Mouse (Mus musculus): Measurements from ENCODE around the gene Cdh8. TPM values are rescaled to one million over a fixed set of nuclear protein-coding genes. Genes with fewer than 3 reads are reported as not detected.

Cdh8 gene
- polyA plus RNA-seq (2014; fragmentation: Nextera tagmentation; extraction: Ambion mirVana), result 68.3 and 70.9 TPM in 2 replicates

DNA sequence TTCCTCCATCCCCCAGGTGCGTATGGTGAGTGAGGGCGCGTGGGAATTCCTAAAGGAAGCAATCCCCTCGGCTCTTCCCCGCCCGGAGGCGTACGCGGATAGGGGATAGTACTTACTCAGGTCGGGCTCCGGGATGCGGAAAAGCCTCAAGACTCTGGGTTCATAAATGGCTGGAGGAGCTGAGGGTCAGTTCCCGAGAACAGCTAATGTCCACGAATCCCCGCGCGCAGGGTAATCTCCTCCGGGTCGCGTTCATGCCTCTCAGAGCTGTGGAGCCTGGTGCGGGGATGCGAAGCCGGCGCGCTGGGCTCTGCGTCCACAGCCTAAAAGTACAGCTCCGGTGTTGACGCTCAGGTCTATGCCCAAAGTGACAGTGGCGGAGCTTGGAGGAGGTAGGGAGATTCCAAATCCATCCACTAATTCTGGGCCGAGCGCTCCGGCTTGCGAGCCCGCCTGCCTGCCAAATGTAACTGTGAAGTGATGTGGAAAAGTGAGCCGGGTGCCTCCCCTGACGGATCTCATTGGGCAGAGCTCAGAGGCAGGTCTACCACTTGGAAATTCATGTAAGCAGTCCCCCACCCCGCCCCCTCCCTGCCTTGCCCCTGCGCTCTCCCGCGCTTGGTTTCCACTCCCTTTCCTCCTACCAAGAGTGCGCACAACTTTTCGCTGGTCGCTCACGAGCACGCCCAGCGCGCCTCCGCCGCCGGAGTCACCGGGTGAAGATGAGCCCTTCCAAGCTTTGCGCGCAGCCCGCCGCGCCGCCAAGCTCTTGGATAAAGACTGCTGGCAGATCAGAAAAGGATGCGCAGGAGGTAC is at the start of gene Cdh8:
Gene Cdh8 (minus strand): TSS at position 506 of the 816 bp plus-strand sequence.
- Histone ChIP-seq H3K27ac (peak within 1 kb of the TSS; percentile 64), H3K36me3 (replicated peaks; ENCODE audit: control insufficient read depth, insufficient read depth) (no peaks in the 10 kb centered on the region), H3K4me1 (replicated peaks; ENCODE audit: control insufficient read depth, insufficient read depth, low read length) (peaks cover 3% of the 10 kb centered on the region; the same call in 1 of the 2 replicates), H3K27me3 (ENCODE audit: control insufficient read depth, insufficient read depth, low read length) (peaks cover 7% of the 10 kb centered on the region; the same call in 1 of the 2 replicates), H3K4me2 (replicated peaks) (peak within 1 kb of the TSS; percentile 75), H3K9me3 (ENCODE audit: control insufficient read depth, low read length) (no peaks in the 10 kb centered on the region), H3K4me3 (replicated peaks; ENCODE audit: low read length) (peak within 1 kb of the TSS; percentile 62), H3K9ac (peak within 1 kb of the TSS; percentile 73)
- DNase-seq (ENCODE audit: low spot score) (peak; percentile 79), ATAC-seq (ENCODE audit: low FRiP score) (peak; percentile 86)
- WGBS, result under 1% methylated on average over 58 of the region's 58 CpGs

GRCm38 (mm10) chr8:99446506-99446905 is 30.2 kb upstream of the Cdh8 start:
- no peak overlapping the region for H3K4me2 ChIP-seq (replicated peaks)
- ATAC-seq (ENCODE audit: low FRiP score) (no peak), DNase-seq (ENCODE audit: low spot score) (no peak)
- H3K4me3 ChIP-seq (replicated peaks; ENCODE audit: low read length), result no peak overlapping the region
- H3K27me3 ChIP-seq (ENCODE audit: control insufficient read depth, insufficient read depth, low read length), result no peaks in the 10 kb centered on the region
- H3K27ac ChIP-seq, result no peak overlapping the region
- H3K36me3 ChIP-seq (replicated peaks; ENCODE audit: control insufficient read depth, insufficient read depth), result no peaks in the 10 kb centered on the region
- H3K9me3 ChIP-seq (ENCODE audit: control insufficient read depth, low read length), result no peaks in the 10 kb centered on the region
- H3K4me1 ChIP-seq (replicated peaks; ENCODE audit: control insufficient read depth, insufficient read depth, low read length), result no peaks in the 10 kb centered on the region
- WGBS, result 88% methylated on average over 1 of the region's 1 CpGs
- H3K9ac ChIP-seq, result no peak overlapping the region

GRCm38 (mm10) chr8:99425901-99426300 is 9.6 kb upstream of the Cdh8 start:
- no peak for ATAC-seq (ENCODE audit: low FRiP score)
- DNase-seq (ENCODE audit: low spot score), result no peak
- no peak overlapping the region for H3K27ac ChIP-seq
- no peaks in the 10 kb centered on the region for H3K9me3 ChIP-seq (ENCODE audit: control insufficient read depth, low read length)
- H3K4me2 ChIP-seq (replicated peaks), result no peak overlapping the region
- no peaks in the 10 kb centered on the region for H3K4me1 ChIP-seq (replicated peaks; ENCODE audit: control insufficient read depth, insufficient read depth, low read length)
- H3K4me3 ChIP-seq (replicated peaks; ENCODE audit: low read length), result no peak overlapping the region
- H3K9ac ChIP-seq, result no peak overlapping the region
- no peaks in the 10 kb centered on the region for H3K36me3 ChIP-seq (replicated peaks; ENCODE audit: control insufficient read depth, insufficient read depth)
- no peaks in the 10 kb centered on the region for H3K27me3 ChIP-seq (ENCODE audit: control insufficient read depth, insufficient read depth, low read length)
- 88% methylated on average over 4 of the region's 4 CpGs for WGBS

DNA sequence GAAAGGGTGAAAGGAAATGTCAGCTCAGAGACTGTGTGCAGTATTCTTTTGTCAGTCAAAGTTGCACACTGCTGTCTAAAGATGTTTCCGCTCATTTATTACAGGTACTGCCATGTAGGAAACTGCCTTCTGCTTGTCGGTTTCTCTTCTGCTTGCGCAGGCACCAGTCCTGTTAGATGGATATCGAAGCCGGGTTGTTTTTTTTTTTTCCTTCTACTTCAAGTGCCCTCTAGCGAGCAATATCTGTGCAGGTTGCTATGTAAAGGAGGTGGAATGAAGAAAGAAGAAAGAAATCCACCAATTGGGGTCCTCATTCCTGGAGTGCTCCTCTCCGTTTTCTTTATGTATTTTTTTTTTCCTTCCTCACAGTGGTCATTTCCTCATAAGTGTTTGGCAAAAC is 5.2 kb upstream of the Cdh8 start:
- no peak for ATAC-seq (ENCODE audit: low FRiP score)
- Histone ChIP-seq H3K36me3 (replicated peaks; ENCODE audit: control insufficient read depth, insufficient read depth) (no peaks in the 10 kb centered on the region), H3K9me3 (ENCODE audit: control insufficient read depth, low read length) (no peaks in the 10 kb centered on the region), H3K9ac (no peak overlapping the region), H3K4me1 (replicated peaks; ENCODE audit: control insufficient read depth, insufficient read depth, low read length) (0 out of 2 replicates have a peak, but pooled peaks cover 3% of the 10 kb centered on the region), H3K4me2 (replicated peaks) (peak overlapping the region; percentile 31), H3K27me3 (ENCODE audit: control insufficient read depth, insufficient read depth, low read length) (peaks cover 3% of the 10 kb centered on the region; the same call in 1 of the 2 replicates), H3K4me3 (replicated peaks; ENCODE audit: low read length) (no peak overlapping the region), H3K27ac (no peak overlapping the region)
- DNase-seq (ENCODE audit: low spot score), result peak; percentile 71
- WGBS, result 16% methylated on average over 7 of the region's 7 CpGs

GRCm38 (mm10) chr8:99419726-99420125 is 3.5 kb upstream of the Cdh8 start:
- H3K4me2 ChIP-seq (replicated peaks), result no peak overlapping the region
- no peaks in the 10 kb centered on the region for H3K36me3 ChIP-seq (replicated peaks; ENCODE audit: control insufficient read depth, insufficient read depth)
- DNase-seq (ENCODE audit: low spot score), result no peak
- H3K4me1 ChIP-seq (replicated peaks; ENCODE audit: control insufficient read depth, insufficient read depth, low read length), result 0 out of 2 replicates have a peak, but pooled peaks cover 3% of the 10 kb centered on the region
- H3K27me3 ChIP-seq (ENCODE audit: control insufficient read depth, insufficient read depth, low read length), result peaks cover 3% of the 10 kb centered on the region; the same call in 1 of the 2 replicates
- no peak overlapping the region for H3K9ac ChIP-seq
- H3K9me3 ChIP-seq (ENCODE audit: control insufficient read depth, low read length), result no peaks in the 10 kb centered on the region
- WGBS, result 86% methylated on average over 4 of the region's 4 CpGs
- no peak for ATAC-seq (ENCODE audit: low FRiP score)
- no peak overlapping the region for H3K4me3 ChIP-seq (replicated peaks; ENCODE audit: low read length)
- no peak overlapping the region for H3K27ac ChIP-seq

- Histone ChIP-seq H3K27ac (peak overlapping the region; percentile 64; the same call in 1 of the 2 replicates), H3K9me3 (ENCODE audit: control insufficient read depth, low read length) (no peaks in the 10 kb centered on the region), H3K9ac (peak overlapping the region; percentile 73), H3K36me3 (replicated peaks; ENCODE audit: control insufficient read depth, insufficient read depth) (no peaks in the 10 kb centered on the region), H3K4me1 (replicated peaks; ENCODE audit: control insufficient read depth, insufficient read depth, low read length) (peaks cover 3% of the 10 kb centered on the region; the same call in 1 of the 2 replicates), H3K4me3 (replicated peaks; ENCODE audit: low read length) (peak overlapping the region; percentile 62), H3K4me2 (replicated peaks) (peak overlapping the region; percentile 75), H3K27me3 (ENCODE audit: control insufficient read depth, insufficient read depth, low read length) (peaks cover 7% of the 10 kb centered on the region; the same call in 1 of the 2 replicates)
- ATAC-seq (ENCODE audit: low FRiP score) (no peak), DNase-seq (ENCODE audit: low spot score) (no peak)
- 23% methylated on average over 7 of the region's 7 CpGs for WGBS
These were observed 1.2 kb upstream of the Cdh8 start for GRCm38 (mm10) chr8:99417456-99417855.

- Histone ChIP-seq H3K9ac (peak overlapping the region; percentile 73), H3K9me3 (ENCODE audit: control insufficient read depth, low read length) (no peaks in the 10 kb centered on the region), H3K27me3 (ENCODE audit: control insufficient read depth, insufficient read depth, low read length) (peaks cover 7% of the 10 kb centered on the region; the same call in 1 of the 2 replicates), H3K36me3 (replicated peaks; ENCODE audit: control insufficient read depth, insufficient read depth) (no peaks in the 10 kb centered on the region), H3K4me2 (replicated peaks) (peak overlapping the region; percentile 75), H3K4me3 (replicated peaks; ENCODE audit: low read length) (peak overlapping the region; percentile 62), H3K4me1 (replicated peaks; ENCODE audit: control insufficient read depth, insufficient read depth, low read length) (peaks cover 3% of the 10 kb centered on the region; the same call in 1 of the 2 replicates), H3K27ac (peak overlapping the region; percentile 64)
- WGBS, result 1% methylated on average over 48 of the region's 48 CpGs
- no peak for DNase-seq (ENCODE audit: low spot score)
- peak; percentile 63 for ATAC-seq (ENCODE audit: low FRiP score)
These were observed 950 bp downstream of the Cdh8 start for GRCm38 (mm10) chr8:99415076-99415965.

GRCm38 (mm10) chr8:99414483-99414921 is 1.8 kb downstream of the Cdh8 start:
- WGBS, result 4% methylated on average over 9 of the region's 9 CpGs
- DNase-seq (ENCODE audit: low spot score) (no peak), ATAC-seq (ENCODE audit: low FRiP score) (peak; percentile 25; the same call in 1 of the 2 replicates)
- Histone ChIP-seq H3K36me3 (replicated peaks; ENCODE audit: control insufficient read depth, insufficient read depth) (no peaks in the 10 kb centered on the region), H3K9me3 (ENCODE audit: control insufficient read depth, low read length) (no peaks in the 10 kb centered on the region), H3K27ac (peak overlapping the region; percentile 64), H3K27me3 (ENCODE audit: control insufficient read depth, insufficient read depth, low read length) (peaks cover 7% of the 10 kb centered on the region; the same call in 1 of the 2 replicates), H3K9ac (peak overlapping the region; percentile 73), H3K4me3 (replicated peaks; ENCODE audit: low read length) (peak overlapping the region; percentile 62), H3K4me2 (replicated peaks) (peak overlapping the region; percentile 75), H3K4me1 (replicated peaks; ENCODE audit: control insufficient read depth, insufficient read depth, low read length) (peaks cover 3% of the 10 kb centered on the region; the same call in 1 of the 2 replicates)

Measured in hindbrain, embryonic 14.5 days (tissue).